Mouse (Mus musculus): ENCODE measurements around the gene Fgfrl1.

DNA sequence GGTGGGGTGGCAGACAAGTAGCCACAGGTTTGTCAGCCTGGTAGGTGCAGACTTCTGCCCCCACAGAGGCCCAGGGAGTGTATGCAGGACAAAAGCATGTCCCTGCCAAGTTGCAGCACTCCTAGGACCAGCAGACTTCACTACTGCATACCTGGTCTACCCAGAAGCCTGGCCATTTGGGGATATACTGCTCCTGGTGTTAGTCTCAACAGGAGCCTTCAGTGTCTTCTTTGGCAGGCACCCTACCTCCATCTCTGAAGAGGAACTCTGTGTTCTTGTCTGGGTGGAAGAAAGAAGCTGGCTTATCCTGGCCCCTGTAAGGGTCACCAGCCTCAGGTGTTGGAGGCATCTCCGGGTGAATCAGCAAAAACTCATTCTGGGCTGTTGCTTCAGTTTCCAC lies 23.8 kb downstream of the Fgfrl1 start:
- TF ChIP-seq MAFK (IDR thresholded peaks at IDR 0.05; ENCODE audit: insufficient read depth, low read depth, low read length) (no peak), HCFC1 (IDR thresholded peaks at IDR 0.05; ENCODE audit: borderline replicate concordance, insufficient read depth, low read length) (no peak)

Data from ES-E14 (cell line).